Mouse (Mus musculus): Measurements from ENCODE around the gene Apba3. TPM values are rescaled to one million over a fixed set of nuclear protein-coding genes. Genes with fewer than 3 reads are reported as not detected.
"Not testable (repeated sequence)": the region's sequence is repeated elsewhere in the genome, so short reads cannot be mapped to it uniquely, and the experiment has no call there.

The Apba3 gene
- 10 to 100 TPM; 61.6 to 63.5 TPM for total RNA-seq (2021)
- long read RNA-seq, experiment 1, transcript Apba3-201 (11 exons, 2,106 nt): major isoform, 45 of 89 reads
- long read RNA-seq, experiment 1, partial matches to known transcripts: 13 of 89 reads
- long read RNA-seq, experiment 1, other reads (novel, unspliced or antisense): 31 of 89 reads
- long read RNA-seq, experiment 2, transcript Apba3-201 (11 exons, 2,106 nt): major isoform, 49 of 75 reads
- long read RNA-seq, experiment 2, partial matches to known transcripts: 2 of 75 reads
- long read RNA-seq, experiment 2, other reads (novel, unspliced or antisense): 24 of 75 reads

DNA sequence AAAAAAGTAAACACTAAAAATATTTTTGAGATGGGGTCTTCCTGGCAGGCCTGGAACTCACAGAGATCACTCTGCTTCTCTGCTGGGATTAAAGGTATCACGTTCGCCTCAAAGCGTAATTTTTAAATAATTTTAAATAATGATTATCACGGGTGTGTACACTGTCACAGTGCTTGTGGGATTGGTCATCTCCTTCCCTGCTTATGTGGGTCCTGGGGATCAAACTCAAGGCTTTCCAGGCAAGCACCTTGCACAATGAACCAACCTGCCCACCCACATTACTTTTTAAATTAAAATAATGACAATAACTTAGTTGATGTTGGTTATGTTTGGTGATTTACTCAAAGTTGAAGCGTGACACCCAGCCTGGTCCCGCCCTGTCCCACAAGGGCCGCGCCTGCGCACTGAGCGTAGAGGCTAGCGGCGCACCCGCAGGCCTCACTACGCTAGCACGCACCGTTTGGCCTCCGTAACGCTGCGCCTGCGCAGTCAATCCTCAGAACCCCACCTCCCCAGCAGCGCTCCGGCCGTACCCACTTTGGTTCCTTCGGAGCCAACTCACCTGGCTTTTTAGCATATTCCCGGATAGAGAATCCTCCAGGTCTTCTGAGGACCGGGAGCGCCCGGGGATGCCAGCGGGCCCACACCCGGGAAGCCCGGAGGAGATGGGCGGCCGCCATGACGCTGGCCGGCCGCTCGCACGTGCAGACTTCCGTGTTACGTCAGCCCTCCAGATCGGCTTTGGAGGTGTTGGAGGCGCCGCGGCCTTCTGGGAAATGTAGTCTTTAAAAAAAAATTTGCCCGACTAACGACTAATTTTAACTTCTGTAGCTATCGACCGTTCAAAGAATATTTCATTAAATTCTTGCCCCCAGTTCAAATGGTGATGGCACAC lies at the start of gene Apba3, which contains the start of gene Mrpl54:
Gene Apba3 (plus strand): TSS at position 750 of the 895 bp plus-strand sequence.
Gene Mrpl54 (minus strand): TSS at position 724 of the 895 bp plus-strand sequence.
- peak; percentile 98 for DNase-seq

DNA sequence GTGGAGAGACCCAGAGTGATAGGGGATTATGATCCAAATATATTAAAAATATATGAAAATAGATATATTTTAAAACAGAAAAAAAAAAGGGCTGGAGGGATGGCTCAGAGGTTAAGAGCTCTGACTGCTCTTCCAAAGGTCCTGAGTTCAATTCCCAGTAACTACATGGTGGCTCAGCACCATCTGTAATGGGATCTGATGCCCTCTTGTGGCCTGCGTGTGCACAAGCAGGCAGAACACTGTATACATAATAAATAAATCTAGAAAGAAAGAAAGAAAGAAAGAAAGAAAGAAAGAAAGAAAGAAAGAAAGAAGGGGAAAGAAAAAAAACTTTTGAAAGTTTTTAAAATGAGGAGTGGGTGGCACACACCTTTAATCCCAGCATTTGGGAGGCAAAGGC lies 49.5 kb upstream of the Apba3 start:
- not testable (repeated sequence) for DNase-seq

DNA sequence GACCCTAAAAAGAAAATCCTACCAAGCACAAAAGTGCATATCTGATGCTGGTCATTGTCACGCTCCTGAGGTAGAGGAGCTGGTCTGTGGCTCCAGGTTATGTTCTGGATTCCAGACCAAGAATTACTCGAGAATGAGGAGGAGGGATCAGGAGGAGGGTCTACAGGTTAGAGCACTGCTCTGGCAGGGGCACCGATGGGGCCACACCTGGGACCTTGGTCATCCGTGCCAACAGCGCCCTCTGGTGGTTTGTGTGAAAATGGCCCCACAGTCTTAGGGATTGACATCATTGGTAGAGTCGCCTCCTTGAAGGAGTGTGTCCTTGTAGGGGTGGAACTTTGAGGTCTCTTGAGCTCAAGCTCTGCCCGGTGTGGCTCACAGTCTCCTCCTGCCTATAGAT lies 48.8 kb upstream of the Apba3 start:
- peak; percentile 78 for DNase-seq

DNA sequence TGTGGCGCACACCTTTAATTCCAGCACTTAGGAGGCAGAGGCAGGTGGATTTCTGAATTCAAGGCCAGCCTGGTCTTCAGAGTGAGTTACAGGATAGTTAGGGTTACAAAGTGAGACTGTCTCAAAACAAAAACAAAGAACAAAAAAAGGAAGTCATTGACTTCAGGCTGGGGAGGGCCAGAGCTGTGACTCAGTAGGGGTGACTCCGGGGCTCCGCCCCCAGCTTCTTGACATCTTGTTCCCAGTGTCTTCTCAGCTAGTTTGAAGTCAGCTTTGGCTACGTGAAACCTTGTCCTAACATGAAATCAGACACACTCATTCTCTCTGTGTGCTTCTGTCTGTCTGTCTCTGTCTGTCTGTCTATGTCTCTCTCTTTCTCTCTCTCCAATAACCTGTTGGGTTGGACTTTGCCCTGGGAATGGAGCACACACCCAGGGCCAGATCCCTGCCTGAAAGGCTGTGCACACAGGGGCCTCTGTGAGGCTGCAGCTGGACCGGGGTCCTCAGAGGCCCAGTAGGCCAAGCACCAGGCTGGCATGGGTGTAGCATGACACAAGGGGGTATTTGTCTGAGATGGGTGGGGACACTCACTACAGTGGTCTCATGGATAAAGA lies 45.3 kb upstream of the Apba3 start:
- no peak for DNase-seq

DNA sequence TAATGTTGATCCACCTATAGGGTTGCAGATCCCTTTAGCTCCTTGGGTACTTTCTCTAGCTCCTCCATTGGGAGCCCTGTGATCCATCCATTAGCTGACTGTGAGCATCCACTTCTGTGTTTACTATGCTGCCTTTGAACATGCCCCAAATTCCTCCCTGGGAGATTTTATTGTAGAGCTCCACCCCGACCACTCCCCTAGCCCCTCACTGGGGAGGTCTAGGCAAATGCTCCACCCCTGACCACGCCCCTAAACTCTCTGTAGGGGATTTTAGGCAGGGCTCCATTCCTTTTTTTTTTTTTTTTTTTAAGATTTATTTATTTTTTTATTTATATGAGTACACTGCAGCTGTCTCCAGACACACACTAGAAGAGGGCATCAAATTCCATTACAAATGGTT lies 43.0 kb upstream of the Apba3 start:
- not testable (repeated sequence) for DNase-seq

DNA sequence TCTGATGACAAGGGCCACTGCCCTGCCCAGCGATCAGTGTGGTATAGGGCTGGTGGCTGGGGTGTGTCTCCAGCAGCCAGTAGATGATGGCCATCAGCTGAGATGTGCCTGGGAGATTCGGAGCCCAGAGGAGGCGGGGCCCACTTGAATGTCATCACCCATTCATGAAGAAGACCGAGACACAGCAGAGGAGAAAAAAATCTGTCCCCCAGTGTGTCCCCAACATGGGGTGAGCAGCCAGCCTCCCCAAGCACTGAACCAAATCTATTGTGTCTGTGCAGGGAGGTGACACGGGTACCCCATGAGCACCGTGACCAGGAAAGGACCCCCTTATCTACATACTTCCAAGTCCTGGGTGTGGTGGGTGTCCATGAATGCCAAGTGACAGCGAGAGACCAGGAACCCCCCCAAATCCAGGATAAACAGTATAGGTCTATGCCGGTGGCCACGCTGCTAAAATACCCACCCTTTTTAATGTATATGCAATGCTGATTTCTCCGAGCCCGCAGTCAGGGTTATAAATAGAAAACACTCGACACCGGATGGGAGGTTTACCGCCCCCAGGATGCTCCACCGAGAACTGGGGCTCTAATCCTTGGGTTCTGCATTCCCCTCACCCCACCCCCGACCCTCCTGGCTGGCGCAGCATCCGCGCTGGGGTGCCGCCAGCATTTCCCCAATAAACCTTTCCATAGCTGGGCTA lies 36.9 kb upstream of the Apba3 start:
- no peak for DNase-seq

DNA sequence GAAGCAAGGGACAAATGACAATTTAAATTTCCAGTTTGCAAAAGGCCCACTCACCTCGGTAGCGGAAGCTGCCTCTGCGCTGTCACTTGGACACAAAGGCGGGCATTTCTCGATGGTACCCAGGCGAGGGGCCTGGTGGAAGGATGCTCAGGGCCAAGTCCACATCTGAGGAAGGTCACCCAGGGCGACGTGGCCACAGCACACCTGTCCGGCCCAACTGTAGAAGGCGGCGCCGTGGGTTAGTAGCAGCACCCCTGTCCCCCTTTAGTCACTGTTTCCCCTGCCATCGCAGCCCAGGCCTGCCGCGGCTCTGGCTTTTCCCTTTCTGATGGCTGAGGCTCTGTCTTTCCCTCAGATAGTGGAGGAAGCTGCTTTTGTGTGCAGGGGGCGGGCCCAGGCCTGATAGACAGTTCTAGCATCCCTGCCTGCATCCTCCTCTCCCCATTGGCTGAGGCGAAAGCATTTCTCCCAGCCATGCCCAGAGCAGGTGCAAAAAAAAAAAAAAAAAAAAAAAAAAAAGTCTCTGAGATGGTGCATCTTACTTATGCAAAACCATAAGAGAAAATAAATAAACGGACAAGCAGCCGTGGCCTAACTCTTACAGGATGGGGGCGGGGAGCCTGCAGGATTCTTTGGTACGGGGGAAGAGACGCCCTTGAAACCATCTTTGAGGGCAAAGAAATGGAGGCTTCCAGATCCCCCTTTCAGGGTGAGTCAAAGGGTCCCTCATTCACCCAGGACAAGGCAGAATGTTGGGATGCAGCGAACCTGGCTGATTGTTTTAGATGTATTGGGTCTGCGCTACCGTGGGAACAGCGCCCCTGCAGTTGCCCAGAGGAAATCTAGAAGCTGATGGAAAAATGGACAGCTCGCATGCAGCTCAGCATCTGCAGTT lies 36.1 kb upstream of the Apba3 start, which contains the start of gene Atcay:
Gene Atcay (minus strand): TSS at position 396 of the 895 bp plus-strand sequence.
- DNase-seq: no peak

DNA sequence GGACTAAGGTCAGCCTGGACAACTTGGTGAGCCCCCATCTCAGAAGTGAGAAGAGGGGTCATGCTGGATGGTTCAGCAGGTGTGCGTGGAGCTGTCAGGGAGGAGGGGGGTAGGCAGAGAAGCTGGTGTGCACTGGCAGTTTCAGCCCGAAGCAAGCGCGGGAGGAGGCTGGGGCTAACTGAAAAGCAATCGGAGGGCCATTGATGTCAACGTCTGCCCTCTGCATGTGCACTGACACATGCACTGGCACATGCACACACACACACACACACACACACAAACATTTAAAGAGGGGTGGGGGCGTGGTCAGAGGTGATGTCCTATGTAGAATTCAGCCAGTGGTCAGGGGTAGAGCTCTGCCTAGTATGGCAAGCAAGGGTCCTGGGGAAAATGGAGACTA lies 35.3 kb upstream of the Apba3 start:
- DNase-seq: no peak

DNA sequence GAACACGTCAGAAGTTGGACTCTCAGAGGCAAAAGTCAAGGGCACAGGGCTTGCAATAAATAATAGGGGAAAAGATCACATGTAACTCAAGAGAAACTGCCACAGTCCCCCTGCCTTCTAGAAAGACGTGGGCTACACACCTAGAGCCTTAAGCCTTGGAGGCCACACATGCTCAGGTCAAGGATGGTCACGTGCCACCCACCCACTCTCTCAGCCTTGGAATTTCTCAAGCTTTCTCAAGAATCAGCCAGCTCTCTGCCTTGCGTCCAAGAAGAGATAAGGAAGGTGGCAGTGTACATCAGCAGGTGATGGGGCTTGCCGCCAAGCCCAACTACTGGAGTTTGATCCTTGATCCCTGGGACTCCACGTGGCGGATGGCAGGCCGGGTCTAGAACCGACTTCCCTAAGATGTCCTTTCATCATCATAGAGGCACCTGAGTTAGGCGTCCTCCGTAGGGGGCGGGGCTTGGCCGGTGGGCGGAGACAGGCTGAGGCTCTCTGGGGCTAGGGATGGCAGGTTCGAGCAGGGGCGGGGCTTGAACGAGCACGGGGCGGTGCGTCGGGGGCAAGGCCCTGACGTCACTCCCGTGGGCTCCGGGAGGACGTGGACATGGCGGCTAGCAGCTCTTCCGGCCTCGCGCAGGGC lies 34.1 kb upstream of the Apba3 start, which contains the start of gene Zfr2:
Gene Zfr2 (plus strand): TSS at position 576 of the 646 bp plus-strand sequence.
- DNase-seq: peak; percentile 80

DNA sequence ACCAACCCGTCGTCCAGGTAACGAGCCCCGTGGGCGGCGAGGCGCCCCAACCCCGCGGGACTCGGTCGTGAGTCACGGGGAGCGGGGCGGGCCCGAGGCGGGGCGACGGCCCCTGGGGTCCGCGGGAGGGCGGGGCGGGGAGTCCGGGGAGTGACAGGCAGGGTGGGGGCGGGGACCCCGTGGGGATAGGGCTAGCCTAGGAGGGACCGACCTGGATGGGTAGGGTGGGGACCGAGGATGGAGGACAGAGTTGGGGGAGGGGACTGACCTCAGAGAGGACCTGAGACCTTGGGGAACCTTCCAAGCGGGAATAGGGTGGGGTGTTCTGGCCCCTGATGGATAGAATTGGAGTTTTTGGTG lies 33.6 kb upstream of the Apba3 start:
- no peak for DNase-seq

DNA sequence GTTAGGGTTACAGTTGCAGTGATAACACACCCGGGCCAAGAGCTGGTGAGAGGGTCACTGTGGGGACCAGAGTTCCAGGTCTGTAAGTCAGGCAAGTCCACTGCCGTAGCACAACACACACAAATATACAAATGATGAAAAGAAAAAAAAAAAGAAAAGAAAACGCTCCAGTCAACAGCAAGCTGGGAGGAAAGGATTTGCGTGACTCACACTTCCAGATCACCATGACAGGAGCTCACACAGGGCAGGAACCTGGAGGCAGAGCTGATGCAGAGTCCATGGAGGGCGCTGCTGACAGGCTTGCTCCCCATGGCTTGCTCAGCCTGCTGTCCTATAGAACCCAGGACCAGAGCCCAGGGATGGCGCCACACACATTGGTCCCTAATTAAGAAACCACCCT lies 32.6 kb upstream of the Apba3 start:
- DNase-seq: no peak

DNA sequence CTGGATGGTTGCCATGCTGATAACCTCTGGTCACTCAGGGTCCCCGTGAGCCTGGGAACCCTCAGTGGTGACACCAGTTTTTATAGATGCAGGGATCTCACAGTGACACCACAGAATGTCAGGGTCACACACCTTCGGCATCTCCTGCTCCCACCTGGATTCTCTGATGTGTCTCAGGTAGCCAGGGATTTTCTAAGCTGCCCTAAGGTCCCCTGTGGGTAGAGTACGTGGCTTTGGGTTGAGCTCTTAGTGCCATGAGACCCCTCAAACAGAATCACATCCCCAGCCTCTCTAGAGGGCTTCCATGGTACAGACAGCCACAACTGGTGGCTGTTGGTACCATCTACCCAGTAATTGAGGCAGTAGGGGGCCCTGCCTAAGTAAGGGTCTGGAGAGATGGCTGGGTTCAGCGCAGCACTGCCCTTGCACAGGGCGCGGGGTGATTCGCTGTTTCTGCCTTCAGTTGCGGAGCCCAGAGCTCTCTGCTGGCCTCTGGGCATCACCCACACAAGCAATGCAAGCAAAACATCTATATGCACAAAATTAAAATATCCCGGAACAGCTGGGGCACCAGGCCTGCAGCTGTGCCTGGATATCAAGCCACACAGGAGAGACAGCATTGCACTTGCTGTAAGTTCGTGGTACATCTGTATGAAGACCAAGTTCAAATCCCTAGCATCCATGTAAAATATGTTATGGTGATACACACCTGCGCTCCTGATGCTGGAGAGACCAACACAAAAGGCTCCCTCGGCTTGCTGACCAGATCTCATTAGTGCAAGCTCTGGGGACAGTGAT lies 30.1 kb upstream of the Apba3 start:
- no peak for DNase-seq

DNA sequence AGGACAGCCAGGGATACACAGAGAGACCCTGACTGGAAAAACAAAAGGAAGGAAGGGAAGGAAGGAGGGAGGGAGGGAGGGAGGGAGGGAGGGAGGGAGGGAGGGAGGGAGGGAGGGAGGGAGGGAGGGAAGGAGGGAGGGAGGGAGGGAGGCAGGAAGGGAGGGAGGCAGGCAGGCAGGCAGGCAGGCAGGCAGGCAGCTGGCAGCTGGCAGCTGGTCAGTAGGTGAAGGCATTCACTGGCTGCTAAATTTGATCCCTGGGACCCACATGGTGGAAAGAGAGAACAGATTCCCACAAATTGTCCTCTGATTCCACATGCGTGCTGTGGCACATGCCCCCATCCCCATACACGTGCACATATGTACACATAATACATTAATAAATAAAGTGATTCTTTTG lies 28.1 kb upstream of the Apba3 start:
- DNase-seq: no peak

DNA sequence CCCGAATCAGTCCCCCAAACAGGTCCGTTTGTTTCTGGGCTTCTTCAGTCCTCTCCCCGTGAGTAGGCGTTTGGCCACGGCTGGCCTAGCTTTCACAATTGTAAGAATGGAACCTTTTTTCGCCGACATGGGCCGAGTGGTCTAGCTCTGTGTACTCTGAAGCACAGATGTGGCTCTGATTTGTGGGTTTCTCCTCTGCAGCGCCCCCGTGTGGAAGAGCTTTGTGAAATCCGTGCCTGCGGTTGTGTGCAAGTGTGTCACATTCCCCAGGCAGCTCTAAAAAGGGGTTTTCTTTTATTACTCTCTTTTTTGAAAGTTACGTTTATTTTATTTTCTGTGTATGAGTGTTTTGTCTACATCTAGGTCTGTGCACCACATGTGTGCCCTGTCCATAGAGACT lies 25.9 kb upstream of the Apba3 start:
- peak; percentile 63 for DNase-seq

DNA sequence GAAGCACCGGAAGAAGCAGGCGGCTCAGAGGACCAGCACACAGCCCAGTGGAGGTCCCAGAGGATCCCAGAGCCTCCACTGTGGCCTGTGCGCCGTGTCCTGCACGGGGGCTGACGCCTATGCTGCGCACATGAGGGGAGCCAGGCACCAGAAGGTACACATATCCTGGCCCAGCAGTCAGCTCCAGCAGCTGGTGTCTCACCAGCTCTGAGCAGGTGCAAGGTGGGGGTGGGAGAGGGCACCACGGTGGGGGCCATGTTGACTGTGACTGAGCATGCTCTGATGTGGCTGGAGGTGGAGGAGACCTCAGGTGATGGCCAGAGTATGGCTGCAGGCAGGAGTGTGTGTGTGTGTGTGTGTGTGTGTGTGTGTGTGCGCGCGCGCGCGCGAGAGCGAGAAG lies 24.7 kb upstream of the Apba3 start:
- no peak for DNase-seq

DNA sequence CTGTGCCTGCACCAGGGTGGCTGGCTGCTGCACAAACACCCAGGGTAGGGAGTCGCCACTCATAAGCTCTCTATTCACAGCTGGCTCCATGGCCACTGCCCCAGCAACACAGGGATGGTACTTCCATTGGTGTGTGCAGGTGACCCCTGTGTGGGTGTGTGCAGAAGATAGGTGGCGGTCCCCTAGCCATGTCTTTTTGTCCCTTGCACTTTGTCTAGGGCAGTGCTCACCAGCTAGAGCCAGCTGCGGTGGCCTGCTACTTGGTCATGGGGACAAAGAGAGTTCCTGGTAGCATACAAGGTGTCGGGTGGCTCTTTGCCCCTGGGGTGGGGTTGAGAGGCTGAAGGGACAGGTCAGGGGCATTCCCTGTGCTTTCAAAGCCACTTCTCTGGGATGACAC lies 22.6 kb upstream of the Apba3 start:
- no peak for DNase-seq

DNA sequence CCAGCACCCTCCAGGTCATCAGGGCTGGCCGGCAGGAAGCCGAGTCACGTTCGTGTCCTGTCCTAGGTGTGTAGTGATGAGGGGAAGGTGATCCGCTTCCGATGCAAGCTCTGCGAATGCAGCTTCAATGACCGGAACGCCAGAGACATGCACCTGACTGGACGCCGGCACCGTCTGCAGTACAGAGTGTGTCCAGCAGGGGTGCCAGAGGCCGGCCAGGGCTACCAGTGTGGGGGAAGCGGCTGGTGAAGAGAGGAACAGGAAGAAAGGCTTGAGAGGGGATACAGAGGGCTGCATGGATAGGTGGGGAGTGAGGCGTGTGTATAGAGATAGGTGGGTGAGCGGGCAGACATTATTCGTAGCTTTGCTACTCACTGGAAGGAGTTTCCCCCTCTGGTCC lies 22.2 kb upstream of the Apba3 start:
- DNase-seq: peak; percentile 89

DNA sequence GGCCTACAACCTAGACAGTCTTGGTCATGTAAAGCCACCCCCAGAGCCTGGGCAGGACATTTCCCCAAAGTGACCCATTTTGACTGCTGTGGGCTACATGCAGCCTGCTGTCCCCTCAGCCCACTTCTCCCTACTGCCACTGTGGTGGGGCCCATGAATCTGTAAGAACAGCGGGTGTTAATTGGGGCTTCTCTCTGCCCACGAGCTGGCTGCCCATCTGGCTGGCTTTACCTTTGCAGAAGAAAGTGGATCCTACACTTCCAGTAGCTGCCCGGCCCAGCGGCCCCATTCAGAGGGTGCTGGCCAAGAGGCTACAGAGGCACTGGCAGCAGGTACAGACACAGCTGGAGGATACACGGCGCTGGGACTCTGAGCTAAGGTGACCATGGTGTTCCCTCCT lies 21.6 kb upstream of the Apba3 start:
- DNase-seq: no peak

DNA sequence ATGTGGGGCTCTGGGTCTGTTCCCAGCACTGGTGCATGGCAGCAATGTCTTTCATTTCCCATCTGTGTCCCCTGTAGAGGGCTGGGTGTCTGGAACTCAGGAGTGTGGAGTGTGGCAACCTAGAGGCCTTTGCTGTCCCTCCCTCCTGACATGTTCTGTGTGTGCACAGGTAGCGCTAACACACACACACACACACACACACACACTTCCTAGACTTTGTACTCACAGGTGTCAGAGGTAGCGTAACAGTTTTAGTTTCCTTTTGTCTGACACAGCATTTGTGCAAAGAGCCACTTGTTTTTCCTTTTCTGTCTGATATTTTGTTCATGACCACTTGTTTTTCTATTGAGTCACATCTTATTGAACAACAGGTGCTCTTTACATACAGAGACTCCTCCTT lies 19.0 kb upstream of the Apba3 start:
- DNase-seq: no peak

DNA sequence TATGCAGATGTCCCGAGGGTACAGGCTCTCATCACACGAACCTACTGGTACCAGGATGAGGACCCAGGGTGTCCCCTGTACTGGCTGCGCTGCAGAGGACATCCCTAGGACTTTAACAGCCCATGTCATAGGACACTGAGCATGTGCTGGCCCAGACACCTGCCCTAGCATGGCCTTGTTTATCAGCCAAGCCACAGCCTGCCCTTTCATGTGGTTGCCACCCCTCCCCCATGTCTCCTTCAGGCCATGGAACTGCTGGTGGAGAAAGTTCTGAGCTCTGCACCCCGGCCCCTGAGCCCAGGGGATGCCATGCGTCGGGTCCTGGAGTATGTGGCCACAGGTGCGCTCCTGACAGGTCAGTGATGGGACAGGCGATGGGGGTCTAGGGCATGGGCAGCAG lies 17.3 kb upstream of the Apba3 start:
- no peak for DNase-seq
